Mouse (Mus musculus) liver, adult 2 months (tissue): ENCODE data around the gene Gm4952. TPM values are rescaled to one million over a fixed set of nuclear protein-coding genes. Genes with fewer than 3 reads are reported as not detected.

Source experiments
- DNase-seq: peaks from one replicate; pipeline ENCODE4 v3.0.0-alpha.2; 2011; ENCODE audit warnings: low read depth, low spot score; ENCODE audit errors: extremely low read depth
- H3K27ac ChIP-seq: fragments of 200-500 bp; replicated peaks from 2 replicates; pipeline ENCODE4 v1.5.1; 2012; ENCODE audit warnings: low read depth, mild to moderate bottlenecking, control low read depth, inconsistent platforms, low read length; ENCODE audit not compliant: insufficient read depth
- H3K27me3 ChIP-seq: fragments of 200-500 bp; 2 replicates; pipeline ENCODE4 v1.6.1; 2012; ENCODE audit warnings: mild to moderate bottlenecking, moderate library complexity, low read length, inconsistent platforms; ENCODE audit not compliant: control insufficient read depth, insufficient read depth
- H3K36me3 ChIP-seq: fragments of 200-500 bp; 2 replicates; pipeline ENCODE4 v1.6.1; 2012; ENCODE audit warnings: low read length, inconsistent platforms; ENCODE audit not compliant: control insufficient read depth, insufficient read depth
- H3K4me1 ChIP-seq: fragments of 200-500 bp; 2 replicates; pipeline ENCODE4 v1.6.1; 2011; ENCODE audit warnings: low read length; ENCODE audit not compliant: control insufficient read depth, insufficient read depth
- H3K4me3 ChIP-seq: fragments of 200-500 bp; 2 replicates; pipeline ENCODE4 v1.5.1; 2011; ENCODE audit warnings: low read depth, mild to moderate bottlenecking, control low read depth, low read length, moderate library complexity; ENCODE audit not compliant: insufficient read depth
- H3K79me2 ChIP-seq: fragments of 200-500 bp; 2 replicates; pipeline ENCODE4 v1.6.1; 2012; ENCODE audit warnings: inconsistent platforms, mild to moderate bottlenecking, low read length, moderate library complexity; ENCODE audit not compliant: control insufficient read depth, insufficient read depth
- H3K9ac ChIP-seq: fragments of 200-500 bp; 2 replicates; pipeline ENCODE4 v1.6.1; 2012; ENCODE audit warnings: low read depth, mild to moderate bottlenecking, control low read depth, inconsistent platforms, low read length
- CTCF ChIP-seq: fragments of 200-500 bp; IDR thresholded peaks from 2 replicates; pipeline ENCODE4 v1.5.1; 2011; ENCODE audit warnings: low read depth, low read length, control low read depth
- POLR2A ChIP-seq: fragments of 200-500 bp; IDR thresholded peaks from 2 replicates; pipeline ENCODE4 v1.6.1; 2011; ENCODE audit warnings: low read length, control low read depth; ENCODE audit not compliant: insufficient read depth; ENCODE audit errors: extremely low read depth
- WGBS: fragments of 180-500 bp; shearing (Covaris S2); methylation state at CpG from one replicate; pipeline ENCODE4 v1.1.7; 2018; 5-methylcytosine and 5-hydroxymethylcytosine counted together
- polyA plus RNA-seq: library from polyadenylated mRNA; depleted of rRNA; stranded (reverse); fragments of >200 nt; gene quantifications from 2 replicates; pipeline ENCODE4 v1.2.3, GENCODE M21; 2012; rRNA removed
- total RNA-seq: library from RNA; depleted of rRNA; stranded (reverse); fragments of >200 nt; gene quantifications from 2 replicates; pipeline ENCODE4 v1.2.3, GENCODE M21; 2014; rRNA removed

Gene Gm4952
- total and polyA plus RNA-seq, 2 experiments = 41.7 to 132 TPM

DNA sequence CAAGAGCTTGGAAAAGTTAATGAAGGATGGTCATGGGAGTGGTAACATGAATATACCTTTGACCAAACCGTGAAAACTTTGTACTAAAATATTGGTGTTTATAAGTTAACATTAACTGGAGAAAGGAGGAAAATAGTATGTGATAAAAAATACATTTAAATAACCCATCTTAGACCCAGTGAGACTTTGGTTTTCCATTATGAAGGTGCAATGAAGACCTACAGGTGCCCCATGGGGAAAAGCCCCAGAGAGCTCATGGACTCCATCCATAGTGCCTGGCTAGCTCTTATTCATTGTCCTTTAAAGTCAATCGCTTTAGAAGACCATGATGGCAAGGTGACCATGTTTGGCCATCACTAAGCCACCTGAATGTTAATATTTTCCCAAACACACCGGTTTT lies 78.0 kb downstream of the Gm4952 start, which contains the start of gene Olfr1443:
Gene Olfr1443 (plus strand): TSS at position 301 of the 400 bp plus-strand sequence.
- Histone ChIP-seq H3K79me2 (no peaks in the 10 kb centered on the region), H3K27me3 (no peaks in the 10 kb centered on the region), H3K9ac (no peak within 1 kb of the TSS), H3K4me1 (no peaks in the 10 kb centered on the region), H3K4me3 (no peak within 1 kb of the TSS), H3K36me3 (no peaks in the 10 kb centered on the region), H3K27ac (no peak within 1 kb of the TSS)
- WGBS = 75% methylated on average over 3 of the region's 3 CpGs
- DNase-seq = no peak
- TF ChIP-seq CTCF (no peak), POLR2A (no peak)

Other genes with a start within 250 kb of the Gm4952 start
- not detected in 2 replicates for gene Olfr1440, start 212.7 kb upstream of the Gm4952 start, total RNA-seq
- not detected in 2 replicates for gene Olfr1440, start 212.7 kb upstream of the Gm4952 start, polyA plus RNA-seq
- gene Olfr1441, start 182.5 kb upstream of the Gm4952 start, total RNA-seq = not detected in 2 replicates
- gene Olfr1441, start 182.5 kb upstream of the Gm4952 start, polyA plus RNA-seq = not detected in 2 replicates
- gene Pfpl, start 172.1 kb upstream of the Gm4952 start, total RNA-seq = not detected in 2 replicates
- not detected in 2 replicates for gene Pfpl, start 172.1 kb upstream of the Gm4952 start, polyA plus RNA-seq
- 27.1 and 30.9 TPM in 2 replicates for gene Mpeg1, start 139.2 kb upstream of the Gm4952 start, total RNA-seq
- 6.1 and 7.4 TPM in 2 replicates for gene Mpeg1, start 139.2 kb upstream of the Gm4952 start, polyA plus RNA-seq
- gene Dtx4, start 98.5 kb upstream of the Gm4952 start, total RNA-seq = 1.8 and 3.8 TPM in 2 replicates
- gene Dtx4, start 98.5 kb upstream of the Gm4952 start, polyA plus RNA-seq = 6.5 and 7.2 TPM in 2 replicates
- gene Fam111a, start 54.2 kb upstream of the Gm4952 start, total RNA-seq = 2.3 and 2.4 TPM in 2 replicates
- 0.12 and 0.24 TPM in 2 replicates for gene Fam111a, start 54.2 kb upstream of the Gm4952 start, polyA plus RNA-seq
- 233 and 277 TPM in 2 replicates for gene Glyat, start 33.3 kb downstream of the Gm4952 start, total RNA-seq
- gene Glyat, start 33.3 kb downstream of the Gm4952 start, polyA plus RNA-seq = 54.6 and 56.1 TPM in 2 replicates
- 0.28 and 0.40 TPM in 2 replicates for gene Olfr1442, start 70.5 kb downstream of the Gm4952 start, total RNA-seq
- 0.14 TPM in 1 of 2 replicates, not detected in the other for gene Olfr1442, start 70.5 kb downstream of the Gm4952 start, polyA plus RNA-seq
- 0.09 TPM in 1 of 2 replicates, not detected in the other for gene Olfr1443, start 78.1 kb downstream of the Gm4952 start, total RNA-seq
- gene Olfr1443, start 78.1 kb downstream of the Gm4952 start, polyA plus RNA-seq = 0.05 TPM in 1 of 2 replicates, not detected in the other
- gene Keg1, start 95.8 kb downstream of the Gm4952 start, total RNA-seq = 146 and 154 TPM in 2 replicates
- gene Keg1, start 95.8 kb downstream of the Gm4952 start, polyA plus RNA-seq = 67.6 and 93.4 TPM in 2 replicates
- 1.4 and 3.0 TPM in 2 replicates for gene Cntf, start 165.7 kb downstream of the Gm4952 start, total RNA-seq
- gene Cntf, start 165.7 kb downstream of the Gm4952 start, polyA plus RNA-seq = 0.66 TPM in 2 replicates
- 35.2 and 38.7 TPM in 2 replicates for gene Zfp91, start 196.2 kb downstream of the Gm4952 start, total RNA-seq
- gene Zfp91, start 196.2 kb downstream of the Gm4952 start, polyA plus RNA-seq = 11.8 and 12.3 TPM in 2 replicates
- gene Lpxn, start 196.2 kb downstream of the Gm4952 start, total RNA-seq = 2.6 and 4.4 TPM in 2 replicates
- gene Lpxn, start 196.2 kb downstream of the Gm4952 start, polyA plus RNA-seq = 0.92 and 1.2 TPM in 2 replicates
- not detected in 2 replicates for gene Gm5244, start 246.7 kb downstream of the Gm4952 start, total RNA-seq
- not detected in 2 replicates for gene Gm5244, start 246.7 kb downstream of the Gm4952 start, polyA plus RNA-seq